Mouse (Mus musculus) lung, adult 2 months (tissue): ENCODE measurements around the gene Ap4m1.
A peak's percentile ranks its signal among the peaks of the same experiment; 100 is the strongest.

Experiments
- CTCF ChIP-seq: fragments of 200-500 bp; IDR thresholded peaks from 2 replicates; pipeline ENCODE4 v1.5.1; 2011; ENCODE audit warnings: mild to moderate bottlenecking, low read length, control low read depth; ENCODE audit not compliant: insufficient read depth
- POLR2A ChIP-seq: fragments of 200-500 bp; IDR thresholded peaks from 2 replicates; pipeline ENCODE4 v1.6.1; 2011; ENCODE audit warnings: low read depth, mild to moderate bottlenecking, control low read depth, low read length, borderline replicate concordance; ENCODE audit errors: extremely low read depth

DNA sequence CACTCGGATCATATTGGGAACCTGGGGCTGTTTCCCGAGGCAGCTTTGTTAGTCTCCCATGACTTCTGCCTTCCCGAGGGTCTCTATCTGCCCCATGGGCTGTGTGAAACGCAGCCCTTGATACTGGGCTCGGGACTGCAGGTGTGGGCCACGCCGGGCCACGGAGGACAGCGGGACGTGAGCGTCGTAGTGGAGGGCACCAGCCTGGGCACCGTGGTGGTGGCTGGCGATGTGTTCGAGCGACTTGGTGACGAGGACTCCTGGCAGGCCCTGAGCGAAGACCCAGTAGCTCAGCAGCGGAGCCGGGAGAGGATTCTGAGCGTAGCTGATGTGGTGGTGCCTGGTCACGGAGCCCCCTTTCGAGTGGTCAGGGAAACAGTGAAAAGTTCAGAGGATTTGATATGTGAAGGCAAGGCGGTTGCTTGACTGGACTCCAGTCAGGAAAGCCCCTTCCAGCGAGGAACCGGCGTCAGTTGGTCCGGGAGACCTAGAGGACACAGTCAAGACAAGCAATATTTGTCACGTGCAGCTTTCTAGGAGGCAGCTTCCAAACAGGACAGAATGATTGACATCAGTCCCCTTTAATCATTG, 23.0 kb downstream of the Ap4m1 start:
- TF ChIP-seq POLR2A = 0 out of 2 replicates have a peak, but pooled peaks have one; percentile 16
- no peak for TF ChIP-seq CTCF
